Mouse (Mus musculus) testis, adult 2 months (tissue): ENCODE measurements around the gene Dync2li1.

Experiments used
- CTCF ChIP-seq: fragments of 200-500 bp; IDR thresholded peaks from 2 replicates; pipeline ENCODE4 v1.5.1; 2012; ENCODE audit warnings: low read depth, mild to moderate bottlenecking, inconsistent platforms, low read length, moderate library complexity; ENCODE audit not compliant: control insufficient read depth, insufficient read depth, insufficient replicate concordance
- POLR2A ChIP-seq: fragments of 200-500 bp; IDR thresholded peaks from 2 replicates; pipeline ENCODE4 v1.6.1; 2012; ENCODE audit warnings: low read depth, mild to moderate bottlenecking, inconsistent platforms, low read length, moderate library complexity; ENCODE audit not compliant: control insufficient read depth

GRCm38 (mm10) chr17:84653544-84653943 is 27.2 kb downstream of the Dync2li1 start:
- no peak for TF ChIP-seq CTCF
- TF ChIP-seq POLR2A, result no peak
